Mouse (Mus musculus) layer of hippocampus, postnatal 36 days (tissue): ENCODE measurements at regions not wholly inside any gene's neighbourhood (a gene's known extent, or its start where the extent isn't known, plus 50 kb on each side); places are given as distances from the start of the nearest gene placed in this dataset.

Experiments
- DNase-seq, 2 experiments: peaks; one replicate each; pipeline ENCODE4 v3.0.0; 2022

- no peak for DNase-seq
Observed at GRCm38 (mm10) chr4:142362071-142362470, 122.9 kb upstream of the Kazn start.

- no peak for DNase-seq
Observed at GRCm38 (mm10) chr4:142358866-142359265, 119.7 kb upstream of the Kazn start.

DNA sequence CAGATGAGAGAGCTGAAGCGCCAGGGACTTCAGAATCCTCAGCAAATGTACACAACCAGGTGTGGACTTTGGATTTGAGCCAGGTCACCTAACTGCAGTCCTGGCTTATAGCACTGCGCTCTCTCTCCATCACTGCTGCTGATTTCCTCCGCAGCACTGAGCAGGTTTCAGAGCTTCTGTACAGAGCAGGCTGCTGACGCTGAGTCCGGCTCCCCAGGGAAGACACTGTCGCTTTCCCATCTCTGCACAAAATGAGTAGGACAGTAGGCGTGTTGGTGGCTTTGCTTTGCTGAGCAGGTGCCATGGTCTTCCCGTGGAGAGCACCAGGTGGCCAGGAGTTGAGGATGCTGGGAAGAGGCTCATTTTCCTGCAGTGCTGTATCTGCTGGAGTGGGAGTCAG is 116.2 kb upstream of the Kazn start:
- no peak for DNase-seq

DNA sequence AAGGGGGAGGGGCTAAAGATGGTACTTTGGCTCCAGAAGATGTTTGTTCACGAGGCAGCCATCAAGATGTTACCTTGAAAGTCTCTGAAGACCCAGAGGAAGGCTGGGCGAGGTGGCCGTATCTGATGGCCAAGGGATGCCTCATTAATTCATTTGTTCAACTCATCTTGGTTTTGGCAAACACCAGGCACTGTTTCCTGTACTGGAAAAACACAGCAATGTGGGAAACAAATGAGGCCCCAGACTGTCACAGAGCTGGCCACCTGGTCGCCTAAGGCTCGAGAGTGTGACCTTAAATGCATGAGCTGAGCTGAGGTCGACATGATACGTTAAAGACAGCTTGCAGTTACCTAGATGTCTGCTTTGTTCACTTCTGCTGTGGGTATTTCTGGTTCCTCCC is 114.3 kb upstream of the Kazn start:
- DNase-seq = no peak

DNA sequence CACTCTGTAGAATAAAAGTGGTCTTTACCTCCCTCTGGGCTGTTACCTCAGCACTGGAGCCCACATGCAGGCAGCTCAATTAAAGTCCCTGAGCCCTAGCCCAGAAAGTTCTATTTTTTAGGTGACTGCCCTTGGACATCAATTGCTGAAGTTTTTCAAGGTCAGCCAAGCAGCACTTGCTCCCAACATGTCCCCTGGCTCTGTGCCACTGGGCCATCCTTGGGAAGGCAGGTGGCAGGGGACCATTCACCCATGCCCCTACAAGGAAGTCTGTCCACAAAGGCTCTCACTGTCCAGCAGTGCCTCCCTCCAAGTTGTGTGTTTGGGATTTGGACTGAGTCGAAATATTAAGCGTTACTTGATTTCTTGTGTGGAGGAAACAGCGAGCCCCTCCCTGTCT is 112.6 kb upstream of the Kazn start:
- no peak for DNase-seq

GRCm38 (mm10) chr4:142350986-142351385 is 111.8 kb upstream of the Kazn start:
- no peak for DNase-seq

GRCm38 (mm10) chr4:142348910-142349309 is 109.7 kb upstream of the Kazn start:
- DNase-seq = no peak

DNA sequence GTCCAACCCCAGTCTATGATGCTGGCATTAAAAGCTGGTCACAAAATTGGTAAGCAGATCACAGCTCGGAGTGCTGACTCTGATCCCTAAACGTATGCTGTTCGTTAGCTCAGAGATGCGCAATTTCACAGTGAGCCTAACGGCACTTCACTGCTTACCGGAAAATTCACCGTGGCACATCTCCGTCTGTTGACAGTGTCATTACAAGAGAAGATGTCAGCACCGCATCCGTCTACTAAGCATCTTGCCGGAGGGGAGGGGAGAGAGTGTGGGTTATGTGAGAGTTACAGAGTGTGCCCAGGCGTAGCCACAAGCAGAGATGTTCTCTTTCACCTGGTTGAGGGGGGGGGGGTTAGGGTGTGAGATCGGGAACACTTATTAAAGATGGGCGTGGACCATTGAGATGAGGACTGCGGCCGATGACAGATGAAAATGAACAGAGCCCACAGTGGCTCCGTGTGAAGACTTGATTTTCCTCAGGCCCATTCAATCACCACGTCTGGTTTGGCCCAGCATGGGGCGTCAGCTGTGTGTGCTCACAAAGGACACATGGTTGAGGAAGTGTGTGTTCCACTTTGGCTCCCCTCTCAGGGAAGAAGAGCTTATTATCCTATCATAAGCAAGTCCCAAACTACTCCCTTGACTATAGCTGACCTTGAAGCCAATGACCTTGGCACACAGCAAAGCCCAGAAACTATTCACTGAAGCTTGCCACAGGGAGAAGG is 103.4 kb upstream of the Kazn start:
- DNase-seq = no peak

DNA sequence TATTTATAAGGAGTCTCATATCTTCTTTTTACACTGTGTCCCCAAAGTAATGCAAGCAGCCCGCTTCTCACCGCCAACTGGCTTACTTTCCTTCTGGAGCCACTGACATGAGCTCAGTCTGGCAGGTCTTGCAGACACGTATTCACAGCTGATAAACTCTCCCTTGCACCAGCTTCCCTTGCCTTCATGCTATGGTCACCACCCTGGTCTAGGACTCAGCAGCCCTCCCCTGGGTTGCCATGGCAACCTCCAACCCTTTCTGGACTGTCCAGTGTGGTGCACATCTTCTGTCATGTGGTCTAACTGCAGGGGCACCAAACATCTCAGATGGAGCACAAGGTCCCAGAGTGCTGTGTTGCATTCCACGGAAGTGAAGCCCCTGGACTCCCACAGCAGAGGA is 102.1 kb upstream of the Kazn start:
- no peak for DNase-seq

DNA sequence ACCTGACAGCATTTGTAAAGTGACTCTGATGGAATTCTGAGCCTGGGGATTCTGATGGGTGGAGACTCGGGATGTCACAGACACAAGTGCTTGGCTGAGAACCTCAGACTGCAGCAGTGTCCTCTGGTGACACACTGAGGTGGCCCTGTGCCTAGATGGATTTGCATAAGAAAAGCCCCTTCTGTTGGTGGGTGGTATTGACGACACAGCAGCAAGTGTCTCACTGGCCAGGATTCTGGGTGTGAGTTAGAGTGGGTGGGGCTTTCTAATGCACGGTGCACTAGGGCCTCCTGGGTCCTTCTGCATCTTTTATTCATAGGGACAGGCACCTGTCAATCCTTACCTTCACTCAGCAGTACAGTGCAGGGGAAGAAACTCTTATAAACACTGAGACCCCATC is 100.9 kb upstream of the Kazn start:
- DNase-seq = no peak

DNA sequence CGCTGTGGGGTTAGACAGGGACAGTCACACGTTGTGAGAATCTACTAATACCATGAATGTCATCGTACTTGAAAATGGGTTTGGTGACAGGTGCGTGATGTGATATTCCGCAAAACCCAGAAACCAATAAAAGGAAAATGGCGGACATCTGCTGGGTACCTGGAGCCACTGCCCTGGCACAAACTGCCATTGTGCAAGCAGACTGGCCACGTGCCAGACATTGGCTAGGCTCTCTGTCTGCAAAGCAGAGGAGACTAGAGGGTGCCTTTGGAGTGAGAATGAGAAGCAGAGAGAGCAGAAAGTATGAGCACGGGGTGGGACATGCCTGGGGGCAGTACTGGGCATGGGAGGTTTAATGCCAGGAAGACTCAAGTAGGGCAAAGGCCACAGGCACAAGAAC is 98.5 kb upstream of the Kazn start:
- no peak for DNase-seq

- DNase-seq = no peak
Observed at GRCm38 (mm10) chr4:142336943-142337342, 97.7 kb upstream of the Kazn start.

DNA sequence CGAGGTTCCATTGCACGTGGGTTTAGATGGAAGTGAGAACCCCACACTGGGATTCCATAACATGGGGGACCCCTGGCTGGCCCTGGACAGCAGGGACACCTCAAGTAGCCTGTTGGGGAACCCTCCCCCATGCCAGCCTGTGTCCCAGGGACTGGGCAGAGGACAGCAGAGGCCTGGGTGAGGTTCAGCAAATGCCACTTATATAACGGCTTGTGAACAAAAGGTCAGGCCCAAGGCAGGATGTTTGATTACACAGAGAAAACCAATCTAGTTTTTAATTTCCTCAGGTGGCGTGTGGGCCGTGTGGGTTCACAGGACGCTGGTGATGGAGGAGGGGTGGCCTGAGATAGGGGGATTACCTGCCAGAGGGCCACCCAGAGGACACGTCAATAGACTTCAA is 94.9 kb upstream of the Kazn start:
- DNase-seq = no peak

GRCm38 (mm10) chr4:142330599-142330998 is 91.4 kb upstream of the Kazn start:
- DNase-seq = no peak

- DNase-seq = no peak
Observed at GRCm38 (mm10) chr4:142329600-142329999, 90.4 kb upstream of the Kazn start.

DNA sequence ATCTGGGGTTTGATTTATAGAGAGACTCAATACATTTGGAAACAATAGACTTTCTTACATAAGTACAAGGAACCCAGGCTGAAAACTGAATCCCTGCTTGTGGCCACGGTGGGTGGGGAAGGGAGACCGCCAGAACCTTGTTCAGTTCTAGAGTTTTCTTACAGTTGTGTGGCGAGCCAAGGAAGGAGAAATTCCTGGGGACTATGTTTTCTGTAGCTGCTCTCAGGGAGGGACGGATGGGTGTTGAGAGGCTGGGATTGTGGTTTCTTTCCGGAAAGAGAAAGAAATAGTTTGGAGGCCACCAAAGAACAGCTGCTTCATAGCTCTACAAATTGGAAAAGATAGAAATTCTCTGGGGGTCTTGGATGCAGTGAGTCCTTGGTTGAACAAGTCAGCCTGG is 87.3 kb upstream of the Kazn start:
- no peak for DNase-seq

GRCm38 (mm10) chr4:142321209-142321863 is 82.1 kb upstream of the Kazn start:
- DNase-seq = no peak

GRCm38 (mm10) chr4:142310282-142310681 is 71.1 kb upstream of the Kazn start:
- no peak for DNase-seq

DNA sequence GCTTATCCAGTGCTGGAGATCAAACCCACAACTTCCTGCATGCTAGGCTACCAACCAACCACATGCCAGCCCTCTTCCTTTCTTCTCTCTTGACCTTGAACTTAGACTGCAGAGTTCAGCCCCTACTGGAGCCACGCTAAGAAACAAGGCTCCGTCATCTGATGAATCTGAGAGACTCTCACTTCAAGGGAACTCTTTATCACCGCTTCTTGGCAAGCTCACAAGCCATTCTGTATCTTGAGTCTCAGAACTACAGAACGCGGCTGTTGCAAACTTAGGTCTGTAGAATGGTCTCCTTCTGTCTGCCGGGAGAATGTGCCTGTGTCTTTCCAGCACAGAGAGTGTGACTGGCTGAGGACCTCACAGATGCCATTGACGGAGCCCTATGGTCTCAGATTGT is 69.1 kb upstream of the Kazn start:
- DNase-seq = no peak

DNA sequence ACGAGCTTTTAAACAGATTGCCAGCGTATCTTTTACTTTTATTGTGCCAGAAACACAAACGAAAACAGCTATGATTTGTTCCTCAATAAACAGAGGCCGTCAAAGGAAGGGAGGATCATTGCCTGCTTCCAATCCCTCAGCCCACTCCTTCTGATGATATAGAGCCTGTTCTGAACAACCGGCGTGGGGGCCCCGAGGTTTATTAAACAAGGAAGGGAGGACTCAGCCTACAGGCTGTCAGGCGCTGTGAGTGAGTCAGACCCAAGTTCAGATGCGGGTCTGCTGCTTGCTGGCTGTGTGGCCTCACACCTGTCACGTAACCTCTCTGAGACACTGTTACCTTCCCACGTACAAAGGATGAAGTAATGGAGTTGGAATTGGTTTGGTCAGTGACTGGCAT is 68.1 kb upstream of the Kazn start:
- no peak for DNase-seq

- DNase-seq = no peak
Observed at GRCm38 (mm10) chr4:142306076-142306475, 66.9 kb upstream of the Kazn start.

- no peak for DNase-seq
Observed at GRCm38 (mm10) chr4:142303374-142304020, 64.3 kb upstream of the Kazn start.

DNA sequence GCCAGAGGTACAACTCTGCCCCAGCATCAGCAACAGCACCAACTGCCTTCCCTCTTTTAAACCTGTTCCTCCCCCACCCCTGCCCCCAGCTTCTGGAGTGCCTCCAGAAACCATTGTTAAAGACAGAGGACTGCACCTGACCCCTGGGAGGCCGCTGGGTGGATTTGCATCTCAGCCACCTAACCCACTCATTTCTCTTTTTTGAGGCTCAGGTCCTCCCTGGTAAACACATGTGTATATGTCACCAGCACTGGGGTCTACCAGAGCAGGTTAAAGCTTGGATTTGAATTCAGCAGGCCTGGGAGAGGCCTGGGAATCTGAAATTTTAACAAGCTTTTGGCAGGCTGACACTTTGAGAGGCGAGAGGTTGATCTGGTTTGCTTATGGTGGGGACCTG is 63.5 kb upstream of the Kazn start:
- no peak for DNase-seq
